ENCODE assay signal across 31 mouse cellular contexts in genomic region chr13:73429605-73430321, GRCm38 (mm10). TPM values are rescaled to one million over a fixed set of nuclear protein-coding genes. Genes with fewer than 3 reads are reported as not detected.
DNase-seq lines count a peak whose midpoint lies in the region; ATAC-seq and TF ChIP-seq lines count a peak whose summit lies in the region.
"Had no signal": no experiment of that assay in that cellular context is flagged by ENCODE, and none has a peak within 500 bp of the region (broad histone marks: within the 10 kb centered on the region; RNA-seq: fewer than 3 reads in every experiment).

No protein-coding gene starts in this region.

- in situ Hi-C loops in Patski (cut with MboI; ENCODE audit: low pct_unique_long_range_greater_than_20kb) = loop anchor here (5.0 kb wide), 4 partner anchors 38 to 263 kb away; partner anchors contain the start of genes Clptm1l and Lpcat1

- WGBS in heart, embryonic 10.5 days = 73% methylated on average over 6 of the region's 6 CpGs

- no peak overlapping the region for H3K4me3 ChIP-seq in gastrocnemius, adult 2 months
- H3K4me3 ChIP-seq in heart, embryonic 10.5 days = no peak overlapping the region
- H3K4me3 ChIP-seq: embryonic facial prominence, embryonic 10.5 days; embryonic facial prominence, embryonic 13.5 days; heart, adult 2 months; heart, embryonic 12.5 days; heart, embryonic 15.5 days; intestine, embryonic 15.5 days had no signal

- CTCF ChIA-PET in Patski (lab: Charles Lee) = interaction anchor here (0.7 to 2.3 kb wide), 11 partner anchors 12 to 262 kb away, joined by 3 to 12 read pairs (median 5); partner anchors contain the start of gene Lpcat1

- no peak for TF ChIP-seq CTCF in gastrocnemius, adult 2 months (IDR thresholded peaks at IDR 0.05)
- TF ChIP-seq CTCF in Patski (IDR thresholded peaks at IDR 0.05) = no peak

- intact Hi-C loops in gastrocnemius, adult 2 months (cut with DNase I) = loop anchor here (10.0 kb wide), 1 partner anchor 175 kb away; the partner anchor contains the start of gene Clptm1l
- intact Hi-C loops in heart, postnatal 14 days (cut with DNase I) = loop anchor here (5.0 to 10.0 kb wide), 4 partner anchors 38 to 285 kb away; partner anchors contain the start of genes Clptm1l, Lpcat1 and Tert

- POLR2A ChIA-PET in Patski (lab: Charles Lee) = interaction anchor here (1.2 kb wide), 1 partner anchor 73 kb away, joined by 3 read pairs; no protein-coding TSS in a partner anchor

- H3K36me3 ChIP-seq in heart, embryonic 10.5 days = no peaks in the 10 kb centered on the region
- H3K36me3 ChIP-seq: embryonic facial prominence, embryonic 10.5 days; embryonic facial prominence, embryonic 13.5 days; G1E; heart, embryonic 12.5 days; heart, embryonic 15.5 days; intestine, embryonic 15.5 days had no signal

- peak; percentile 90 for ATAC-seq in Patski
- ATAC-seq in activated CD4-positive, CD25-positive, alpha-beta regulatory T cell, adult 4 months = no peak
- ATAC-seq: forebrain, embryonic 14.5 days; forebrain, postnatal 0 days; intestine, embryonic 15.5 days had no signal

- peaks cover 6% of the 10 kb centered on the region; the same call in 1 of the 2 replicates for H3K4me1 ChIP-seq in heart, embryonic 10.5 days
- H3K4me1 ChIP-seq: embryonic facial prominence, embryonic 10.5 days; embryonic facial prominence, embryonic 13.5 days; intestine, embryonic 15.5 days had no signal

- H3K27me3 ChIP-seq in heart, embryonic 10.5 days (ENCODE audit: insufficient read depth, poor library complexity, severe bottlenecking) = peaks cover 8% of the 10 kb centered on the region; the same call in 1 of the 2 replicates
- no peaks in the 10 kb centered on the region for H3K27me3 ChIP-seq in Patski
- H3K27me3 ChIP-seq: CH12.LX; intestine, embryonic 15.5 days had no signal

- no peak for DNase-seq in gastrocnemius, adult 2 months
- no peak for DNase-seq in gastrocnemius, postnatal 10 days
- DNase-seq in heart, embryonic 10.5 days (ENCODE audit: low spot score) = peak; percentile 42
- no peak for DNase-seq in heart, postnatal 14 days
- DNase-seq in 3T3-L1 (ENCODE audit: low read depth, low spot score) (peak; percentile 74), Patski (ENCODE audit: low read depth, low spot score) (peak; percentile 79)
- no peak for DNase-seq in natural killer cell, adult 2 months (ENCODE audit: low spot score in 2 of 2)
- DNase-seq: adrenal gland, adult 2 months; adrenal gland, postnatal 25 days; B cell, adult 2 months; cerebellum, adult 11-12 months; cerebellum, adult 8-10 months; cerebellum, postnatal 10 days; cerebellum, postnatal 36 days; embryo, embryonic 11 days; forebrain, postnatal 0 days; heart, adult 2 months; heart, postnatal 10 days; heart, postnatal 4 days; kidney, adult 11 months; kidney, adult 9 months had no signal

- peak overlapping the region; percentile 38; the same call in 1 of the 2 replicates for H3K27ac ChIP-seq in gastrocnemius, adult 2 months
- no peak overlapping the region for H3K27ac ChIP-seq in heart, embryonic 10.5 days
- H3K27ac ChIP-seq: embryonic facial prominence, embryonic 10.5 days; embryonic facial prominence, embryonic 13.5 days; heart, adult 2 months; heart, embryonic 15.5 days; hindbrain, embryonic 14.5 days; intestine, embryonic 15.5 days had no signal

- no peaks in the 10 kb centered on the region for H3K9me3 ChIP-seq in heart, embryonic 10.5 days
- H3K9me3 ChIP-seq: embryonic facial prominence, embryonic 10.5 days; embryonic facial prominence, embryonic 13.5 days; heart, embryonic 12.5 days; heart, embryonic 15.5 days; intestine, embryonic 15.5 days had no signal

RNA-seq across cellular contexts. Expression of gene Lpcat1, which starts 37.2 kb away (rescaled TPM):
- 1 to 10 TPM; 3.5 to 3.6 TPM for total RNA-seq in gastrocnemius, adult 2 months (2021)
- total RNA-seq in gastrocnemius, postnatal 10 days (2021) = 10 to 100 TPM; 10.1 to 14.8 TPM
- polyA plus RNA-seq in heart, embryonic 10.5 days (2016; fragmentation: Nextera tagmentation; extraction: Ambion mirVana) = 31.9 and 39.6 TPM in 2 replicates
- total RNA-seq in heart, postnatal 14 days (2021) = 10 to 100 TPM in 1 of 2 experiments, 1 to 10 TPM in 1; 8.0 to 10.6 TPM
- polyA plus RNA-seq in Patski (2021) = 73.9 TPM
- polyA plus RNA-seq in activated CD4-positive, CD25-positive, alpha-beta regulatory T cell, adult 4 months (2017; shearing (Covaris generic)) = 10 to 100 TPM; 22.3 to 28.0 TPM
- polyA plus RNA-seq: G1E had no signal

Comparison
In these comparisons a context has a peak if more than half of its experiments do, and no peak if none do; other contexts are left out.
1. DNase-seq: peak in heart, embryonic 10.5 days (single experiment), 3T3-L1 (single experiment) and Patski (single experiment); none in gastrocnemius, adult 2 months (single experiment), gastrocnemius, postnatal 10 days (single experiment), heart, postnatal 14 days (0 of 2) and natural killer cell, adult 2 months (0 of 2).